Mouse (Mus musculus): ENCODE data around the gene Lrrc4.

Lrrc4 gene

DNA sequence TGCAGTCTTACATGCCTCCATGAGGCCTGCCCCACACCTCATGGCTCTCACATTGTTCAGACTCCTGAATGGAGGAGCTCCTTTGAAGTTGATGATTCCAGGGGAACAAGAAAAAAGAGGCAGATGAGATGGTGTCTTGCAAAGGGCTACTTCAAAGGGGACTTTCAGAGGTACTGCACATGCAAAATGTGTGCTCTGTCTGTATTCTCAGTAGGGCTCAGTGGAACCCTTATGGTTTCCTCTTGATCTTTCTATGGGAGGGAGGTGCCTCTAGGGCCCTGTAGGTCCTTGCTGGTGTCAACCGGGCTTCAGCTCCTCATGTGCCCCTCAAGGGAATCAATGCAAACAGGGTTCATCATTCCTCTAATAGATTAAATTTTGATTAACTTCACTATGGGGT, 159.2 kb downstream of the Lrrc4 start:
- no peak for DNase-seq (ENCODE audit: low spot score in 2 of 2)

DNA sequence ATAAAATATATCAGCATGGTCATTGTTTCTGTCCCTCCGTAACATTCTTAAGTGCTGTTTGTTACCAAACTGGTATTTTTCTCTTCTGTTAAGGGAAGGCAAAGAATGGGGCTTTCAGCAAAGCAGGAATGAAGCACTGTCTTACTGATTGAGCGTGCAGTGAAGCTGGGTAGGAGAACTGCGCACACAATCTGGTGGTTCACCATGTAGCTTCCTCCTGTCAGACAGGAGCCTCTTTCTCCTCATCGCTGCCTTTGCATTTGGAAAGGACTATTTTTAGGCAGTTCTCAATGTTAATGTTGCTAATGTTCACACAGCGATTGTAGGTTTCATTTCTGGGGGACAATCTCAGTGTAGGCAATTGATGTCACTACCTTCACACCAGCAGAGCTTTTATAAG, 162.3 kb downstream of the Lrrc4 start:
- DNase-seq (ENCODE audit: low spot score in 2 of 2), result no peak

- DNase-seq (ENCODE audit: low spot score in 2 of 2), result no peak
Observed at GRCm38 (mm10) chr6:28667586-28667985, 164.0 kb downstream of the Lrrc4 start.

DNA sequence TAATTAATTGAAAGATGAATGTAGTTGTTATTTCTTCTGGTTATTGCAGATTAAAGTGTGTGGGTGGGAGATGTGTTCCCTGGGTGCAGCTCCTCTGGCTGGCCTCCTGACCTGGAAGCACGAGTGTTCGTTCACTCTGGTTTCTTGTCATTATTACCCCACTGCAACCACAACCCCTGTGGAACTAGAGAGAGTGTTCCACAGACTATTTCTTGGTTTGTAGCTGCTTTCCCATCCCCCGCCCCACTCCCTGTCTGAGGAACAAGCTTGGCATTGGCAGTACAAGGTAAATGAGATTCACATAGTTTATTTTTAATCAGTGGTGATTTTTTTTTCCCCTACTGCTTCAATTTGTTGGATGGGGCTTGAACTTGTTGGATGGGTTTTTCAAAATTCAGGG, 166.8 kb downstream of the Lrrc4 start:
- no peak for DNase-seq (ENCODE audit: low spot score in 2 of 2)

DNA sequence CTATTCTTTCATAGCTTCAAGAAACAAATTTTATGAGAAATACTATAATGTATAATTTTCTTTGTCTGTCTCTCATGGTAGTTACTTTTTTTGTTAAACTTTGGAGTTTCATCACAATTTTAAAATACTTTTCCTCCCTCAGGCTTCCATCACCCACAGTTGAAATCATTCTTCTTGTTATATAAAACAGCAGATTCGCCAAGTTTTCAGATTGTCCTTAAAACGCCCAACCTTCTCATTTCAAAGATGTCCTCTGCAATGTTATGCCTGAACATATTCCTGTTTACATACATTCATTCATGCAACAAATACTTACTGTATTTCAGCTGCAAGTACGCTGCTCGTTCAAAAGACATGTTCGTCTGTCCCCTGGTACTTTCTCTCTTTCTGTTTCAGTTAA, 167.9 kb downstream of the Lrrc4 start:
- no peak for DNase-seq (ENCODE audit: low spot score in 2 of 2)

DNA sequence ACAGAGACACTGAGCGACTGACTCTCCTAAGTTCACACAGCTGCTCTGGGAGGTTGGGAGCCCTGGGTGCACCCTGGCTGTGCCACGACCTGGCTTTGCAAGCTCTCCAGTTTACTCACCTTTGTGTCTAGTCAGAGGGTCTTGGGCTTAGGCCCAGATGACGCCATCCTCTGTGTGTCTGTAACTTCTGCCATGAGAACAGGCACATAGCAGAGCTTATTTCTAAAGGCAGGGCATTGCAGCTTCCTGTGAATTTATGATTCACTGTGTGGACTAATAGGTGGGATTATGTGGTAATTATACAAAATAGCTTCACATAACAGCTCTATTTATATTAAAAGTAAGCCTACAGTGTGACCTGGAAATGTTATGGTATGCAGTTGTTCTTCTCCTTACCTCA, 168.5 kb downstream of the Lrrc4 start:
- DNase-seq (ENCODE audit: low spot score in 2 of 2), result no peak

DNA sequence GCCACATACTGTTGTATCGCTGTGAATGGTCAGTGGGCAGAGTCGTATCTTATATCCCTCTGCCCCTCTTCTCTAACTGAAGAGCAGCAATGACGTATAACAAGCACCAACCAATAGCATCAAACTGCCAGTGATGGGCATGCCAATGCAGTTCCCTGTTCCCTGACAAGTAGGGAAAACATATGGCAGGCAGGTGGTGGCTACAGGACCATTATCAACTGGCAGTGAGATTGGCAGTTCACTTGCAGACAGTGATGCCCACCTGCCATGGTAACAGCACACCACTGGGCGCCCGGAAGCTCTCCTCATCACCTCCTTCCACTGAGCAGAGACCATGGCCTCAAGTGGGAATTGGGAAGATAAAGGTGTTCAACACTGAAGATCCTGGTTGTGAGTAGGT, 175.0 kb downstream of the Lrrc4 start:
- no peak for DNase-seq (ENCODE audit: low spot score in 2 of 2)

DNA sequence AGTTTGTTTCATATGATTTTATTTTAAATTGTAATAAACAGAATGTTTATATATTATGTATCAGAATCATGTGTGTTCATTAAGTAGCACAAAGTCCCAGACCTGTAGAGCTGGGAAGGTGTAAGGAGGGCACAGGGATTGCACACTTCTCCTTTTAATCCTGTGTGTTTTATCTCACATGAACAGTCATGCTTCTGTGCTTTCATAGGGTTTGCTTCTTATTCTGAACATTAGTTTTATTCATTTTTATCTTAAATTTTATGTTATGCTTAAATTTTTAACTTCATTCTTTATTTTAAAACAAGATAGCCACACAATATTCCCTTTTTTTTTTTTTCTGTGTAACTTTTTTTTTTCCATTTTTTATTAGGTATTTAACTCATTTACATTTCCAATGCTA, 186.3 kb downstream of the Lrrc4 start:
- no peak for DNase-seq (ENCODE audit: low spot score in 2 of 2)

DNA sequence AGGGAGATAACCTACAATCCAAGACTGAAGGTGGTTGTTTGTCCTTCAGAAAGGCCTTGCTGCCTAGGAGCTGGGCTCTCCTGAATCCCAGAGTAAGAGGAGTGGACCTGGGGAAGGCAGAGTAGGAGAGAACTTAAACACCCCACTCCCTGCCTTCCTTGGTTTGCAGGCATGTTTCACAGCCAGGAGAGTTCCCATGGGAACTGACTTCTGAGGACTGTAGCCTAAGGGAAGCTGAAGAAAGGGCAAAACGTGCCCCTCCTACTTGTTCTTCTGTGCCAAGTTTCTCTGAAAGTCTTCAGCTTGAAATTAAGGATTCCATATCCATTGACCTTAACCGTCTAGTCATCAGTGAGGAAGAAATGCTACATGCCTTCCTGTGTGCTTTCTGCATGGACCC, 188.6 kb downstream of the Lrrc4 start:
- DNase-seq (ENCODE audit: low spot score in 2 of 2), result no peak

GRCm38 (mm10) chr6:28640088-28640487, 191.5 kb downstream of the Lrrc4 start:
- no peak for DNase-seq (ENCODE audit: low spot score in 2 of 2)

- no peak for DNase-seq (ENCODE audit: low spot score in 2 of 2)
Observed at GRCm38 (mm10) chr6:28635531-28636348, 195.8 kb downstream of the Lrrc4 start.

- DNase-seq (ENCODE audit: low spot score in 2 of 2), result no peak
Observed at GRCm38 (mm10) chr6:28635092-28635491, 196.5 kb downstream of the Lrrc4 start.

DNA sequence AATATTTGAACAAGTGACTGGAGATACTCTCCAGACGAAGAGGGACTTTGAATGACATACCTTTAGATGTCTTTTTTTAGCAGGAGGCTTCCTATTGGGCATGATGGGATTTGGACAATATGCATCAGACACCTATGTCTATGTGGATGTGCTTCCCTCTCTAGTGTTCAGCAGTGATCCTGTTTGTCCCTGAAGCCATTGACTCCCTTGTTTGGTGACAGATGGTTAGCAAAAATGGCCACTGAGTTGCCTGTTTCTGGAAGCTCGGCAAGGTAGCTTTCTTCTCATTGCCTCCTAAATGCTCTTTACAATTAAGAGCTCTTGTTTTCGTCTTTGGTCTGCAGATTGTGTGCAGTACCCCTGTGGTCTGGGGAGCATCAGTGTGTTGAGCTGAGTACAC, 197.9 kb downstream of the Lrrc4 start:
- DNase-seq (ENCODE audit: low spot score in 2 of 2), result no peak

DNA sequence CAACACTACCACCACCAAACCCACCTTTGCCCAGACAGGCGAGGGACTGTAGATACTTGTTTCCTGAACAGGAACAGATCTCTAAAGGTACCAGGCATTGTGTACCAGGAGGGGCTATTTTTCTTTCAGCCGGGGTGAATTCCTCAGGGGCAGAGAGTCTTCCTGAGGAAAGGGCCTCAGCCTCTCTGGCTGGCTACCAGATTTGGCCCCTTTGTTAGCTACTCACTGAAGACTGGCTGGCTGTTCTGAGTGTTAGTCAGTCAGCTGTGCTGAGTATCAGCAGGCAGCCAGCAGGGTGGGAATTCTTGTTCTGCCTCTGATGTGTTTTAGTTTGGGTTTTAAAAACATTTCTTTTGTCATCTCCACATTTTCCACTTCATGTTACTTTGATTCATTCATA, 198.4 kb downstream of the Lrrc4 start:
- no peak for DNase-seq (ENCODE audit: low spot score in 2 of 2)

DNA sequence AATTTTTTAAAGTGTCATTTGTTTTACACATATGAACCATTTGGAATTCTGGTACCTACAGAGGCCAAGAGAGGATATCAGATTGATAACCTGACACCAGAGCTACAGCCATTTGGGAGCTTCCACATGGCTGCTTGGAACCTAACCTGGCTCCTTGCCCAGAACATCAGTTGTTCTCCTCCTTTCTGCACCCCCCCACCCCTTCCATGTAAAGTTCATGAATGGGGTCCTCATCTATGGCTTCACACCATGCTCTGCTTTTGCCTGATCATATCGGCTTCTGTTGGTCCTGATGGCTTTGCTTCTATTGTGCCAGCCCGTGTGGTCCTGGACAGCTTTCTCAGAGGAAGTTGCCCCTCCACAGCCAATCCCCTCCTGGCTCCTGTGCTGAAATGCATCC, 200.6 kb downstream of the Lrrc4 start:
- no peak for DNase-seq (ENCODE audit: low spot score in 2 of 2)

- no peak for DNase-seq (ENCODE audit: low spot score in 2 of 2)
Observed at GRCm38 (mm10) chr6:28629866-28630265, 201.7 kb downstream of the Lrrc4 start.

GRCm38 (mm10) chr6:28628408-28628807, 203.1 kb downstream of the Lrrc4 start:
- DNase-seq (ENCODE audit: low spot score in 2 of 2), result no peak

DNA sequence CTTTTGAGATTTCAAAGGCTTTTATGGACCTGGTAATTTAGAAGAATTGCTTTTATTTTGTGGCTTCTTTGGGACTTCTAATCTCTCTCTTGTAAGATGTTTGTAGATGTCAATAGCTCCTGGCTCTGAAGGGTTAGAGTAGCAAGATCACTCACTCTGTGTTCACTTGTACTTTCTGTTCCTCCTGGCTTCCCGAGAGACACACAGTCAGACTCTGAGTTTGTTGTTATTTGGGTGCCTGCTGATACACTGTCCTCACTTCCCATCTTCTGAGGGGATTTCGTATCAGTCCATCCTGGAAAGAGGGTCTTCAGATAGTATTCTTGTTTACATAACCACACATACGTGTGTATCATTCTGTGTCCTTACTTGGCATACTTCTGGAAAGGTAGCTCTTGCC, 208.6 kb downstream of the Lrrc4 start:
- no peak for DNase-seq (ENCODE audit: low spot score in 2 of 2)

GRCm38 (mm10) chr6:28622522-28622921, 209.0 kb downstream of the Lrrc4 start:
- no peak for DNase-seq (ENCODE audit: low spot score in 2 of 2)

- no peak for DNase-seq (ENCODE audit: low spot score in 2 of 2)
Observed at GRCm38 (mm10) chr6:28621961-28622360, 209.6 kb downstream of the Lrrc4 start.

DNA sequence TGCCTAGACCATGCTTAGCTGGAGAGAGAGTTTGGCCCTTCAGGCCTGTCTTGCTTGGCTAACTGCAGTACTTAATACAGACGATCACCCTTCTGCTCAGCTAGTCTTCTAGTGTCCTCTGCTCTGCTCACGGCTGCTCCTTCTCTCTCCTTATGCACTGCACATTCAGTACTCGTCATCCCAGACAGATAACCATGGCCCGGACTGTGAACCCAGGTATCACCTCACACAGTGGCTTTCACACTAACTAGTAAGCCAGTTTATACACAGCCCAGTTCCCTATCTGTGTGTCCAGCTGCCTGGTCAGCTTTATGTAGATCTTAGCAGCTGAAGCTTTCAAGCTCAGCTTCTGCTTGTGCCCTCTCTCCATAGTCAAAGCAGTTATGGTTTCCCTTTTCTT, 210.1 kb downstream of the Lrrc4 start:
- no peak for DNase-seq (ENCODE audit: low spot score in 2 of 2)

GRCm38 (mm10) chr6:28618751-28619153, 212.8 kb downstream of the Lrrc4 start:
- peak in 1 of 2 experiments; percentile 40 for DNase-seq (ENCODE audit: low spot score in 2 of 2)

GRCm38 (mm10) chr6:28618299-28618698, 213.2 kb downstream of the Lrrc4 start:
- DNase-seq (ENCODE audit: low spot score in 2 of 2), result no peak

GRCm38 (mm10) chr6:28615966-28616365, 215.6 kb downstream of the Lrrc4 start:
- no peak for DNase-seq (ENCODE audit: low spot score in 2 of 2)

All from frontal cortex, postnatal 25 days (tissue).